Mouse (Mus musculus): ENCODE results near the gene Sh2b3. TPM values are rescaled to one million over a fixed set of nuclear protein-coding genes. Genes with fewer than 3 reads are reported as not detected.

Gene Sh2b3
- 11.8 and 12.2 TPM in 2 replicates for polyA plus RNA-seq (2015; fragmentation: Nextera tagmentation; extraction: Ambion mirVana)

DNA sequence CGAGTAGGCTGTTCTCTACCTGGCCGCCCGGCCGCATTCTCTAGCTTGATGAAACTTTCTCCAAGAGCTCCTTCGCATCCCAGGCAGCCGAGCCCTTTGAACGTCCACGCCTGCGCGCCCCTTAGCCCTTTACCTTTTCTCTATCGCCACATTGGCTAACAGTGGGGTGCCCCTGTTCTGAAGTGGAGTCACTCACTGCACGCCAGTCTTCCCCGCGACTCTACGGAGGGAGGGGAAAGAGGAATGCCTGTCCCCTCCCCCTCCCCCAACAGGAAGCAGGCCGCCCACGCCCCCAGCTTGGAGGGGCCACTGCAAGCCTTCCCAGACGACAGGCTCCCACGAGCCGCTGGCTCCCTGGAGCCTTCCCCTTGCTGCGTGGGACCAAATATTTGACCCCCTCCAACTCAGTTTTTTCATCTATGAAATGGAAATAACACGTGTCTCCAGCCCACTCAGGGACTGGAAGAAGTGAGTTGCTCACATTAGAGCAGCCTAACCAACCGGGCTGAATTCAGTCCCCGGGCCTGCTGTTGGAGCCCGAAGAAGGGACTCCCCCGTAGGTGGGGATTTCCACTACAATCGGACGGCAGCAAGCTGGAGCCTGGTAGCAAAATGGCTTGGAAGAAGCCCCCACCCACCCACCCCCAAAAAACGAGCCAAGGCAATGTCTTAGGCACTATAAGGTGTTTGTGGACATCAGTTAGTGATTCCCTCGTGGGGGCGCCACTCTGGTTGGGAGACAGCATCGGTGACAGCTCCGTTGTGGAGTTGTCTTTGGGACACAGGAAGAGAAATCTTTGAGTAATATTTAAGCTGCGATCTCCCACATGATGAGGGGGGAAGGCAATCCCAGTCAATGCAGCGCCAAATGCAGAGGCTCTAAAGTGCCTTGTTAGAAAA lies at the start of gene Sh2b3:
TSS of gene Sh2b3 (minus strand) at position 206 of the 900 bp plus-strand sequence.
- Histone ChIP-seq H3K9ac (ENCODE audit: low read depth, low read length) (peak within 1 kb of the TSS; percentile 82), H3K9me3 (ENCODE audit: control insufficient read depth) (no peaks in the 10 kb centered on the region), H3K4me3 (ENCODE audit: low read depth, low read length) (peak within 1 kb of the TSS; percentile 79), H3K4me2 (replicated peaks; ENCODE audit: low read depth) (peak within 1 kb of the TSS; percentile 92), H3K4me1 (replicated peaks; ENCODE audit: control insufficient read depth, insufficient read depth, low read length) (peaks cover 6% of the 10 kb centered on the region), H3K27me3 (replicated peaks; ENCODE audit: control insufficient read depth, insufficient read depth, low read length) (no peaks in the 10 kb centered on the region), H3K36me3 (ENCODE audit: control insufficient read depth, insufficient read depth) (no peaks in the 10 kb centered on the region), H3K27ac (ENCODE audit: low read depth, low read length) (peak within 1 kb of the TSS; percentile 92)
- 1% methylated on average over 35 of the region's 35 CpGs for WGBS
- peak; percentile 6; the same call in 1 of the 2 replicates for ATAC-seq
- TF ChIP-seq CTCF (IDR thresholded peaks at IDR 0.05; ENCODE audit: low read depth), result peak; percentile 29

DNA sequence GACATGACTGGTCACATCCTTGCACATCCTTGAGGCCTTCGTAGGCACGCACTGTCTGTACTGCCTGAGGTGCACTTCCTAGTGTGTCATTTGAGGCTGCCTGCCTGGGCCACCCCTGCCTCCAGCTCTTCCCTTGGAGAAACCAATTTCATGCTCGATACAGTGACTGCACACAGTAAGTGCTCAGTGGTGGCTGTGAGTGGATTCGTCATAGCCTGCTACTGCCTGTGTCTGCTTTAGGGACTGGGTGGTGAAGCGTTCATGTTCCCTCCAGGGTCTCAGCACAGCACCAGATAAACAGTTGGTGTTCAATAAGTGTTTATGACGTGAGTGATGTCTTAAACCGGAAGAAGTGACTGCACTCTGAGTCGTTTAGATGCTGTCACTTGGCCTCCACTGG lies 45.9 kb upstream of the Sh2b3 start:
- H3K9me3 ChIP-seq (ENCODE audit: control insufficient read depth), result no peaks in the 10 kb centered on the region
- no peaks in the 10 kb centered on the region for H3K4me1 ChIP-seq (replicated peaks; ENCODE audit: control insufficient read depth, insufficient read depth, low read length)
- H3K27ac ChIP-seq (ENCODE audit: low read depth, low read length), result no peak overlapping the region
- no peak for ATAC-seq
- no peaks in the 10 kb centered on the region for H3K36me3 ChIP-seq (ENCODE audit: control insufficient read depth, insufficient read depth)
- WGBS, result 76% methylated on average over 8 of the region's 8 CpGs
- no peak overlapping the region for H3K4me2 ChIP-seq (replicated peaks; ENCODE audit: low read depth)
- no peak overlapping the region for H3K4me3 ChIP-seq (ENCODE audit: low read depth, low read length)
- H3K9ac ChIP-seq (ENCODE audit: low read depth, low read length), result no peak overlapping the region
- no peak for TF ChIP-seq CTCF (IDR thresholded peaks at IDR 0.05; ENCODE audit: low read depth)
- no peaks in the 10 kb centered on the region for H3K27me3 ChIP-seq (replicated peaks; ENCODE audit: control insufficient read depth, insufficient read depth, low read length)

DNA sequence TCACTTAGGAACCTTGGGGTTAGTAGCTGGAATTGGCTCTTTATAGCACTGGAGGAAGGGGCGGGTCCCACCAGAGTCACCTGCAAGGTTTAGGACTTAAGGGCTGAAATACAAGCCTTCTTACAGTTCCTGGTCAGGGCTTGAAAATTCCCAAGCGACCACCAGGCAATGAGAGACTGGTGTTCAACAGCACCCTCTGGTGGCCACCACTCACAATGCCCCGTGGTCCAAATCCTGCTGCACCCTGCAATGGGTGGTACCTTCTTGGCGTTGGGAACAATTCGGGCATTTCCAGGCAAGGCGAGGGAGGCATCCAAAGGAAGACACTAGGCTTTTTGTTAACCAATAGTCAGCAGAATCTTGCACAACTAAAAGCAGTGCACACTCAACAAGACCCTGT lies 41.8 kb upstream of the Sh2b3 start:
- Histone ChIP-seq H3K36me3 (ENCODE audit: control insufficient read depth, insufficient read depth) (no peaks in the 10 kb centered on the region), H3K4me2 (replicated peaks; ENCODE audit: low read depth) (no peak overlapping the region), H3K4me1 (replicated peaks; ENCODE audit: control insufficient read depth, insufficient read depth, low read length) (no peaks in the 10 kb centered on the region), H3K27ac (ENCODE audit: low read depth, low read length) (peak overlapping the region; percentile 4; the same call in 1 of the 2 replicates), H3K4me3 (ENCODE audit: low read depth, low read length) (no peak overlapping the region), H3K9me3 (ENCODE audit: control insufficient read depth) (no peaks in the 10 kb centered on the region), H3K27me3 (replicated peaks; ENCODE audit: control insufficient read depth, insufficient read depth, low read length) (no peaks in the 10 kb centered on the region), H3K9ac (ENCODE audit: low read depth, low read length) (no peak overlapping the region)
- TF ChIP-seq CTCF (IDR thresholded peaks at IDR 0.05; ENCODE audit: low read depth), result peak; percentile 78
- 63% methylated on average over 6 of the region's 6 CpGs for WGBS
- ATAC-seq, result no peak

DNA sequence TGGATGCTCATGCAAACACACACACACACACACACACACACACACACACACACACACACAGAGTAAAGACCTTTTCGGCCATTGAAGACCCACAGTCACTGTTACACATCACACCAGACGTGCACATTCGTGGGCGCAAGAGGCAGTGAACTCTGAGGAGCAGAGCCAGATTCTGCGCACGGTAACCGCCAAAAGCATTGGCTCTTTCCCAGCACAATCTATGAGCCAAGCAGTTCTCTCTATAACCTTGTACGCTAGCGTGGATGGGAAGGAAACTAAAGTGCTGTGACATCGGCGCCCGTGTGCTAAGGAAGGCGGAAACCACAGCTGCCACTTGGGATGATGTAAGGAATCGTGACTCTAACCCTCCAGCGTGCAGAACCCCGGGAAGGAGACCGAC lies 41.3 kb upstream of the Sh2b3 start:
- H3K4me3 ChIP-seq (ENCODE audit: low read depth, low read length), result no peak overlapping the region
- no peaks in the 10 kb centered on the region for H3K4me1 ChIP-seq (replicated peaks; ENCODE audit: control insufficient read depth, insufficient read depth, low read length)
- no peak overlapping the region for H3K9ac ChIP-seq (ENCODE audit: low read depth, low read length)
- TF ChIP-seq CTCF (IDR thresholded peaks at IDR 0.05; ENCODE audit: low read depth), result no peak
- no peak for ATAC-seq
- H3K9me3 ChIP-seq (ENCODE audit: control insufficient read depth), result no peaks in the 10 kb centered on the region
- 87% methylated on average over 17 of the region's 17 CpGs for WGBS
- H3K27ac ChIP-seq (ENCODE audit: low read depth, low read length), result peak overlapping the region; percentile 4; the same call in 1 of the 2 replicates
- H3K27me3 ChIP-seq (replicated peaks; ENCODE audit: control insufficient read depth, insufficient read depth, low read length), result no peaks in the 10 kb centered on the region
- H3K4me2 ChIP-seq (replicated peaks; ENCODE audit: low read depth), result no peak overlapping the region
- H3K36me3 ChIP-seq (ENCODE audit: control insufficient read depth, insufficient read depth), result no peaks in the 10 kb centered on the region

DNA sequence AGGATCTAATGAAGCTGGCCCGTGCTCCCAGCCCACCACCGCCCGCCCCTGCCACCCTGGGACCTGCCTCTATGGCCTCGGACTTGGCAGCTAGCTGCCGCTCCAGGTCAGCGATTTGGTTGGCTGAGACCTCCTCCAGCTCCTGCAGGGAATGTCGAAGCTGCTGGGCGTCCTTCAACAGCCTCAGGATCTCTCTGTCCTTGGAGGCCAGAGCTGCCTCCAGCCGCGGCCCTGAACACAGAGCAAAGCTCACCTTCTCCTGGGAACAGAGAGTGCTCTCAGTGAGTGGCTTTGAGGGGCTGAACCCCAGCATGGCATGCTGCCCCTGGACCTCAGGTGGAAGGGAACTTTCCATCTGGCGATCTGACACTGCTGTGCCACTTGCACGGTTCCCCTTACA lies 39.5 kb upstream of the Sh2b3 start:
- Histone ChIP-seq H3K4me1 (replicated peaks; ENCODE audit: control insufficient read depth, insufficient read depth, low read length) (no peaks in the 10 kb centered on the region), H3K36me3 (ENCODE audit: control insufficient read depth, insufficient read depth) (no peaks in the 10 kb centered on the region), H3K9ac (ENCODE audit: low read depth, low read length) (no peak overlapping the region), H3K4me2 (replicated peaks; ENCODE audit: low read depth) (no peak overlapping the region), H3K27me3 (replicated peaks; ENCODE audit: control insufficient read depth, insufficient read depth, low read length) (no peaks in the 10 kb centered on the region), H3K9me3 (ENCODE audit: control insufficient read depth) (no peaks in the 10 kb centered on the region), H3K4me3 (ENCODE audit: low read depth, low read length) (no peak overlapping the region), H3K27ac (ENCODE audit: low read depth, low read length) (no peak overlapping the region)
- no peak for TF ChIP-seq CTCF (IDR thresholded peaks at IDR 0.05; ENCODE audit: low read depth)
- ATAC-seq, result no peak
- WGBS, result 87% methylated on average over 12 of the region's 12 CpGs

DNA sequence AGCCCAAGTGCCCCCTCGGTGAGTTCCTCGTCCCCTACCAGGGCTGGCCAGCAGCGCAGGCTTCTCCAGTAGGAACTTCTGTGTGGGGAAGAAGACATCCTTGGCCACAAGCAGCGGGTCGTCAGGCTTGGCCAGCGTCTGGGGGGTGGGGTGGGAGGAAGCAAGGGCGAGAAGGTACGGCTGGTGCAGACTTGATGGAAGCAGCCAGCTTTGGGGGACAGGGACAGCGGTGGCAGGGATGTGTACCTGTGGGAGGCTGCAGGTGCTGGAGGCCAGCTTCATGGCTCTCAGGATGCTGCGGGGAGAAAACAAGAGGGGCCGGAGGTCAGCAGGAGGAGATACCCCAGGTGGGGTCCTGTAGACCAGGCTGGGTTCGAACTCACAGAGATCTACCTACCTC lies 37.6 kb upstream of the Sh2b3 start:
- Histone ChIP-seq H3K9me3 (ENCODE audit: control insufficient read depth) (no peaks in the 10 kb centered on the region), H3K27ac (ENCODE audit: low read depth, low read length) (no peak overlapping the region), H3K4me1 (replicated peaks; ENCODE audit: control insufficient read depth, insufficient read depth, low read length) (no peaks in the 10 kb centered on the region), H3K27me3 (replicated peaks; ENCODE audit: control insufficient read depth, insufficient read depth, low read length) (no peaks in the 10 kb centered on the region), H3K4me2 (replicated peaks; ENCODE audit: low read depth) (no peak overlapping the region), H3K4me3 (ENCODE audit: low read depth, low read length) (no peak overlapping the region), H3K36me3 (ENCODE audit: control insufficient read depth, insufficient read depth) (no peaks in the 10 kb centered on the region), H3K9ac (ENCODE audit: low read depth, low read length) (no peak overlapping the region)
- WGBS, result 87% methylated on average over 12 of the region's 12 CpGs
- no peak for TF ChIP-seq CTCF (IDR thresholded peaks at IDR 0.05; ENCODE audit: low read depth)
- no peak for ATAC-seq
